Mouse (Mus musculus): ENCODE measurements at regions not wholly inside any gene's neighbourhood (a gene's known extent, or its start where the extent isn't known, plus 50 kb on each side); places are given as distances from the start of the nearest gene placed in this dataset.

DNA sequence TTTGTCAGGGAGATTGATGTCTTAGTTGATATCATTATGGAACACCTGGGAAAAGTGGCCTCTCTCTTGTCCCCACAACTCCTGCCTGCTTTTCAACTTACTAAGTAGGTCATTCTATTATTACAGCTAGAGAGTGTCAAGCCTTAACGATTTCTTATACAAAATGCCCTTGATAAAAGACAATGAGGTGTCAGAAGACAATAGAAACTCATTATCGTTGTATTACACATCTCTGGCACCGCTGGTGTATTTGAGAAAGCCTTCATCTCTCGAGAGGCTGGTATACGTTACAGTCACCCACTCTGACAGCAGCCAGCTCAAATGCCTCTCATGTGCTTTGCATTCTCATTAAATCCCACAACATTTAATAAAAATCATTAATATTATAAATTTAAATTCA lies 78.8 kb downstream of the Aldh8a1 start:
- TF ChIP-seq CHD2 (IDR thresholded peaks at IDR 0.05; ENCODE audit: low read length), result no peak
- no peak for TF ChIP-seq CTCF (conservative IDR thresholded peaks at IDR 0.05 in 1 of 2, IDR thresholded peaks at IDR 0.05 in 1 of 2; ENCODE audit: low read depth in 2 of 2, low read length in 2 of 2)
- no peak for TF ChIP-seq ZMIZ1 (IDR thresholded peaks at IDR 0.05; ENCODE audit: low read depth, low read length)
- TF ChIP-seq NRF1 (IDR thresholded peaks at IDR 0.05; ENCODE audit: low read depth, low read length), result no peak
- no peak for TF ChIP-seq E2F4 (IDR thresholded peaks at IDR 0.05; ENCODE audit: insufficient replicate concordance, low read depth, low read length)
- TF ChIP-seq POLR2A (IDR thresholded peaks at IDR 0.05; ENCODE audit: low read depth, low read length), result no peak
- no peak for TF ChIP-seq ZNF384 (IDR thresholded peaks at IDR 0.05; ENCODE audit: low read depth, low read length)
- TF ChIP-seq MYC (IDR thresholded peaks at IDR 0.05; ENCODE audit: low read depth, low read length), result no peak
- no peak for TF ChIP-seq BHLHE40 (IDR thresholded peaks at IDR 0.05; ENCODE audit: low read depth, low read length)
- no peak for TF ChIP-seq SMC3 (IDR thresholded peaks at IDR 0.05; ENCODE audit: low read depth, low read length)
- TF ChIP-seq ETS1 (conservative IDR thresholded peaks at IDR 0.05; ENCODE audit: low read depth, low read length), result no peak
- no peak for TF ChIP-seq RCOR1 (conservative IDR thresholded peaks at IDR 0.05; ENCODE audit: low read depth, low read length)
- TF ChIP-seq USF1 (IDR thresholded peaks at IDR 0.05; ENCODE audit: low read depth, low read length), result no peak

Data from CH12.LX (cell line).